Mouse (Mus musculus): ENCODE data around the gene Kmo. TPM values are rescaled to one million over a fixed set of nuclear protein-coding genes. Genes with fewer than 3 reads are reported as not detected.

Gene Kmo
- polyA plus RNA-seq, 2 experiments, result 0.21 to 0.55 TPM

DNA sequence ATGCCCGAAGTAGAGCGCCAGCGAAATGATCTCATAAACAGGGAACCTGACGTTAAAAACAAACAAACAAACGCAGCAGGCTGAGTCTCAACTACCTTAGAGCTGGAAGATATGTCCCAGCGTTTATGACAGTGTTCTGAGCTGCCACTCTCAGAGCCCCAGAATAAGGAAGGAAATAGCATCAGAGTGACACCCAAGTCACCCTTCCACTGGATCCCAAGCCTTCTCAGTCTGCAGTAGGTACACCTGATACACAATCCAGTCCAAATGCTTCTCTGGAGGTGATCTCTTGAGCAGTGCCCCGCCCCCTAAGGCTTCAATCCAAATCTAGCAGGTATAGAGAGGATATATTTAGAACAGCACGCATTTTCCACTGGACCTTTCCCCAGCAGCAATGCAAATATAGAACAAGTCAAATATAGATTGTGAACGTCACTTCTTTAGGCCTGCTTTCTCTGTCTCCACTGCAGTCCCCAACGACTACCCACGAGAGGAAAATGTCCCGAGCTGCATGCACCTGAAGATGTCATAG lies 73.3 kb downstream of the Kmo start:
- no peak for TF ChIP-seq POLR2A (IDR thresholded peaks at IDR 0.05; ENCODE audit: borderline replicate concordance, extremely low read depth, insufficient read depth, insufficient read length)
- H3K9ac ChIP-seq (ENCODE audit: low read depth, low read length, severe bottlenecking), result no peak overlapping the region
- no peak for ATAC-seq (ENCODE audit: low FRiP score, low read depth)

DNA sequence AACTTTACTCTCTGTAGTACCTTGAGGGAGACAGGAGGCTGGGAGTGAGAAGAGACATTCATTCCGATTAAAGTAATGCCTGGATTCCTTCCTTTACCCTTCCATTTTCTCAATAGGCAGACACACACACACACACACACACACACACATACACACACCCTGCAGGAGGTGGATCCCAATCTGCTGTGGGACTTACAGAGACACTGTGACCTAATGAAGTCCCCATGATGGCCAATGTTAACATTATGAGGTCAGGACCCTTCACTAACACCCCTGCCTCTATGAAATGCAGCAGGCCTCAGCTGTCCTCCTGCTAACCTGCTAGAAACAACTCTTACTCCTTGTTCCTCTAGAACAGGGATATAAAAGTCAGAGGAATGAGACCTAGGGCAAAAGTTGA lies 78.1 kb downstream of the Kmo start, which contains the start of gene Wdr64:
Gene Wdr64 (plus strand): TSS at position 301 of the 400 bp plus-strand sequence.
- H3K4me1 ChIP-seq (ENCODE audit: control insufficient read depth, insufficient read depth, low read length), result peaks cover 3% of the 10 kb centered on the region; the same call in 1 of the 2 replicates
- H3K9me3 ChIP-seq (ENCODE audit: control insufficient read depth, low read length), result no peaks in the 10 kb centered on the region
- H3K9ac ChIP-seq (ENCODE audit: low read depth, low read length, severe bottlenecking), result no peak within 1 kb of the TSS
- H3K4me2 ChIP-seq (replicated peaks; ENCODE audit: low read depth, low read length, severe bottlenecking), result no peak within 1 kb of the TSS
- no peaks in the 10 kb centered on the region for H3K36me3 ChIP-seq (ENCODE audit: control insufficient read depth, insufficient read depth, low read length)
- no peak within 1 kb of the TSS for H3K27ac ChIP-seq (replicated peaks; ENCODE audit: low read depth, low read length)
- WGBS, result 83% methylated on average over 1 of the region's 1 CpGs
- ATAC-seq (ENCODE audit: low FRiP score, low read depth), result no peak
- no peak for DNase-seq (ENCODE audit: low spot score)
- no peak for TF ChIP-seq POLR2A (IDR thresholded peaks at IDR 0.05; ENCODE audit: borderline replicate concordance, extremely low read depth, insufficient read depth, insufficient read length)
- H3K27me3 ChIP-seq (ENCODE audit: control insufficient read depth, insufficient read depth, low read length), result no peaks in the 10 kb centered on the region
- no peak within 1 kb of the TSS for H3K4me3 ChIP-seq (replicated peaks; ENCODE audit: low read length)

More for the DNA sequence above, 73.3 kb downstream of the Kmo start:
- Histone ChIP-seq H3K27ac (replicated peaks; ENCODE audit: low read depth, low read length) (no peak overlapping the region), H3K4me1 (ENCODE audit: control insufficient read depth, insufficient read depth, low read length) (peaks cover 12% of the 10 kb centered on the region), H3K9me3 (ENCODE audit: control insufficient read depth, low read length) (no peaks in the 10 kb centered on the region), H3K36me3 (ENCODE audit: control insufficient read depth, insufficient read depth, low read length) (no peaks in the 10 kb centered on the region), H3K4me2 (replicated peaks; ENCODE audit: low read depth, low read length, severe bottlenecking) (peak overlapping the region; percentile 82), H3K27me3 (ENCODE audit: control insufficient read depth, insufficient read depth, low read length) (no peaks in the 10 kb centered on the region), H3K4me3 (replicated peaks; ENCODE audit: low read length) (peak overlapping the region; percentile 75)
- 41% methylated on average over 12 of the region's 12 CpGs for WGBS
- no peak for DNase-seq (ENCODE audit: low spot score)

DNA sequence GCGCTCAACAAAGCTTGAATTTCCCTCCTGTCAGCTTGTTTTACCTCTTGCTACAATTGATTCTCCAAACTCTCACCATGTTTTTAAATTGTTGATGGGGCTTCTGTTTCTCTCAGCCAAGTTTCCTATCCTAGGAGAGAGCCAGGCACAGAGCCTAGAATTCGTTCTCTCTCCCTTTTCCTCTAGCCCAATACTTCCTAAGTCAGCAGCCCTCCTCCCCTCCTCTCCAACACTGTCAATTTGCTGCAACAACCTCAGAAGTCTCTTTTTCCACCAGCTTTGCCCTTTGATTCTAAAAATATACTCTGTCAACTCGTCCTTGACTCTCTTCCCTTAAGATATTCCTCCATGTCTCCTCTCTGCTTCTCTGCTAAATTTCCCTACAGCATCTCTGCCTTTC lies 79.2 kb downstream of the Kmo start:
- DNase-seq (ENCODE audit: low spot score) (no peak), ATAC-seq (ENCODE audit: low FRiP score, low read depth) (no peak)
- H3K4me3 ChIP-seq (replicated peaks; ENCODE audit: low read length), result no peak overlapping the region
- no peaks in the 10 kb centered on the region for H3K9me3 ChIP-seq (ENCODE audit: control insufficient read depth, low read length)
- no peaks in the 10 kb centered on the region for H3K4me1 ChIP-seq (ENCODE audit: control insufficient read depth, insufficient read depth, low read length)
- 59% methylated on average over 3 of the region's 3 CpGs for WGBS
- H3K9ac ChIP-seq (ENCODE audit: low read depth, low read length, severe bottlenecking), result no peak overlapping the region
- no peaks in the 10 kb centered on the region for H3K27me3 ChIP-seq (ENCODE audit: control insufficient read depth, insufficient read depth, low read length)
- no peaks in the 10 kb centered on the region for H3K36me3 ChIP-seq (ENCODE audit: control insufficient read depth, insufficient read depth, low read length)
- no peak for TF ChIP-seq POLR2A (IDR thresholded peaks at IDR 0.05; ENCODE audit: borderline replicate concordance, extremely low read depth, insufficient read depth, insufficient read length)
- no peak overlapping the region for H3K27ac ChIP-seq (replicated peaks; ENCODE audit: low read depth, low read length)
- no peak overlapping the region for H3K4me2 ChIP-seq (replicated peaks; ENCODE audit: low read depth, low read length, severe bottlenecking)

DNA sequence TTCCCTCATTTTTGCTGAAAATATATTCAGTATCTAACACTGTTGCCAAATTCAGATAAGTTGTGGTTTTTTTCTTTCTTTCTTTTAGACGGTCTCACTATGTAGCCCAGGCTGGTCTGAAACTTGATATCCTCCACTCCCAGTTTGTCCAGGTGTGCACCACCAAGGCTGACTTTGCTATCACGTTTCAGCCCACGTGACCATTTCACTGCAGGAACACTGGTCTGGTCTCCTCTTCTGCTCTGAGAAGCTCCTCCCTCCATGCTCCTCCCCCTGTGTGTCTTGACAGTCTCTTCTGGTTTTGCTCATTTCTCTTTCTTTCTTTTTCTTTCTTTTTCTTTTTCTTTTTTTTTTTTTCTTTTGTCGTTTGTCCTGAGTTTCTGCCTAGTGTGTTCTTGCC lies 79.6 kb downstream of the Kmo start:
- Histone ChIP-seq H3K4me2 (replicated peaks; ENCODE audit: low read depth, low read length, severe bottlenecking) (no peak overlapping the region), H3K27ac (replicated peaks; ENCODE audit: low read depth, low read length) (no peak overlapping the region), H3K4me1 (ENCODE audit: control insufficient read depth, insufficient read depth, low read length) (no peaks in the 10 kb centered on the region), H3K9me3 (ENCODE audit: control insufficient read depth, low read length) (no peaks in the 10 kb centered on the region), H3K36me3 (ENCODE audit: control insufficient read depth, insufficient read depth, low read length) (no peaks in the 10 kb centered on the region), H3K27me3 (ENCODE audit: control insufficient read depth, insufficient read depth, low read length) (no peaks in the 10 kb centered on the region), H3K9ac (ENCODE audit: low read depth, low read length, severe bottlenecking) (no peak overlapping the region), H3K4me3 (replicated peaks; ENCODE audit: low read length) (no peak overlapping the region)
- no peak for TF ChIP-seq POLR2A (IDR thresholded peaks at IDR 0.05; ENCODE audit: borderline replicate concordance, extremely low read depth, insufficient read depth, insufficient read length)
- DNase-seq (ENCODE audit: low spot score) (no peak), ATAC-seq (ENCODE audit: low FRiP score, low read depth) (no peak)
- WGBS, result 25% methylated on average over 4 of the region's 4 CpGs

DNA sequence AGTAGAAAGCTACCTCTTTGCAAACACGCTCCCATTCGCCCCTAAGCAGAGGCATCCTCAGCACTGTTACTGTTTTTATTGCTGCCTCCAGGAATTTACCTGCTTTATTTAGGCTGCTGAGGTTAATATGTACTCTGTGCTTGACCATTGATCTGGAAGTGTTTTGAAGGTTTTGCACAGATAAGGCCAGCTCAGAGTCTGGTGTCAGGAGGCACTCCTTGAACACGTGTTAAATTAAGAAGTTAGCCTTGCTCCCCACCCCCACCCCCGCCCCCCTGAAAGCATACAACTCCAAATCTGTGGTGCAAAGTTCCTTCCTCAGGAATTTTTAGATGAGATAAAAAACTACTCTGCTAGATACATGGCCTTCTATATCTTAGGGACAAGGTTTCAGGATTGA lies 81.0 kb downstream of the Kmo start:
- H3K27ac ChIP-seq (replicated peaks; ENCODE audit: low read depth, low read length), result no peak overlapping the region
- no peak overlapping the region for H3K4me3 ChIP-seq (replicated peaks; ENCODE audit: low read length)
- ATAC-seq (ENCODE audit: low FRiP score, low read depth) (no peak), DNase-seq (ENCODE audit: low spot score) (no peak)
- H3K4me2 ChIP-seq (replicated peaks; ENCODE audit: low read depth, low read length, severe bottlenecking), result no peak overlapping the region
- H3K36me3 ChIP-seq (ENCODE audit: control insufficient read depth, insufficient read depth, low read length), result no peaks in the 10 kb centered on the region
- no peaks in the 10 kb centered on the region for H3K27me3 ChIP-seq (ENCODE audit: control insufficient read depth, insufficient read depth, low read length)
- H3K4me1 ChIP-seq (ENCODE audit: control insufficient read depth, insufficient read depth, low read length), result no peaks in the 10 kb centered on the region
- WGBS, result 62% methylated on average over 4 of the region's 4 CpGs
- no peaks in the 10 kb centered on the region for H3K9me3 ChIP-seq (ENCODE audit: control insufficient read depth, low read length)
- TF ChIP-seq POLR2A (IDR thresholded peaks at IDR 0.05; ENCODE audit: borderline replicate concordance, extremely low read depth, insufficient read depth, insufficient read length), result no peak
- H3K9ac ChIP-seq (ENCODE audit: low read depth, low read length, severe bottlenecking), result no peak overlapping the region

DNA sequence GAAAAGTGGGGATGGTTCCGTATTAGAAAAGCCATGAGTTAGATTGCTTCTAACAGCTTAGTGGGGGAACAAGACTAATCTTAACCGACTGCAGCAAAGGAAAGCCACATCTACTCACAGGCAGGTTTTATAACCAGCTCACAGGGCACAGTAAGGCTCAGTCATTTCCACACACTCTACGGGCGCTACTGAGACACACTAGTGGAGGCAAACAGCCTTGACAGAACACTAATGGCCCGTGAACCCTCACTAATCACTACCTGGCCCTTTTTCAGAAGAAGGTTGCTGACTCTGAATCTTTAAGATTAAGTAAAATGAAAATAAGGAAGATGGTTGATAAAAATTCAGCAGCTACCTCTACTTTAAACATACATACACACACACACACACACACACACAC lies 87.4 kb downstream of the Kmo start:
- 37% methylated on average over 5 of the region's 5 CpGs for WGBS
- H3K4me2 ChIP-seq (replicated peaks; ENCODE audit: low read depth, low read length, severe bottlenecking), result no peak overlapping the region
- H3K9me3 ChIP-seq (ENCODE audit: control insufficient read depth, low read length), result no peaks in the 10 kb centered on the region
- DNase-seq (ENCODE audit: low spot score) (no peak), ATAC-seq (ENCODE audit: low FRiP score, low read depth) (no peak)
- H3K36me3 ChIP-seq (ENCODE audit: control insufficient read depth, insufficient read depth, low read length), result no peaks in the 10 kb centered on the region
- no peaks in the 10 kb centered on the region for H3K27me3 ChIP-seq (ENCODE audit: control insufficient read depth, insufficient read depth, low read length)
- no peaks in the 10 kb centered on the region for H3K4me1 ChIP-seq (ENCODE audit: control insufficient read depth, insufficient read depth, low read length)
- no peak overlapping the region for H3K4me3 ChIP-seq (replicated peaks; ENCODE audit: low read length)
- H3K27ac ChIP-seq (replicated peaks; ENCODE audit: low read depth, low read length), result no peak overlapping the region
- no peak overlapping the region for H3K9ac ChIP-seq (ENCODE audit: low read depth, low read length, severe bottlenecking)
- TF ChIP-seq POLR2A (IDR thresholded peaks at IDR 0.05; ENCODE audit: borderline replicate concordance, extremely low read depth, insufficient read depth, insufficient read length), result no peak
